Mouse (Mus musculus): Measurements from ENCODE around the gene Jag2. TPM values are rescaled to one million over a fixed set of nuclear protein-coding genes. Genes with fewer than 3 reads are reported as not detected.

Gene Jag2
- polyA plus RNA-seq, 1 experiment from 2014 or later = 3.8 TPM

DNA sequence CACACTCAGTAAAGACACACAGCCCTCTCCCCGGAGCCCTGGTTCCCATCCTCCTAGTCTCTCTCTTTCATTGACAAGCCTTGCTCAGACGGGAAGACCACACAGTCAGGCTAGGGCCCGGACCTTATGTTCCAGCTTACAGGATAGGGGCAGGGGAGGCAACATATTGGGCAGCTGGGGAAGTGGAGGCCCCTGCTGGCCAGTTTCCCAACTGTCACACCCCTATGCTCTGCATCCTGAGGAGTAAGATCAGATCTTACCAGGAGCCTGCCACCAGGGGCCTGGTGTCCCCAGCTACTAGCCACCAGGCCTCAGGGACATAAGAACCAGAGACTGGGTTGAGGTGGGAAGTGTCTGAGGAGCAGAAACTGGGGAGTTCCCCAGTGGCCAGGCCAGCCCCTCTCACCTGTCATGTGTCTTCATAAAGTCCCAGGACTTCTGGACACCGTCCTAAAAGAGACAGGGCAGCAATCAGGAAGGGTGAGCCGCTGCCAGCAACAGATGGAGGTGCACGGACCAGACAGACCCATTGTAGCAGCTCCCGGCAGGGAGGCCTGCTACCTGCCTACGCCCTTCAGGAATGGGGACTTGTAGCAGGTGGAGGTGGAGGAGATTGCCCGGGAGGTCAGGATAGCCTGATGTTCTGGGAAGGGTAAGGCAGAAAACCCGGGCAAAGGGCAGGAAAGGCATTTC is 9.4 kb upstream of the Jag2 start:
- Histone ChIP-seq H3K4me1 (peaks cover 51% of the 10 kb centered on the region), H3K9me3 (no peaks in the 10 kb centered on the region), H3K27ac (no peak overlapping the region), H3K27me3 (ENCODE audit: poor library complexity, severe bottlenecking) (peaks cover 18% of the 10 kb centered on the region), H3K36me3 (replicated peaks) (no peaks in the 10 kb centered on the region; the same call in 1 of the 2 replicates), H3K4me3 (no peak overlapping the region)
- DNase-seq (ENCODE audit: extremely low spot score, low spot score) = no peak
- WGBS = 63% methylated on average over 10 of the region's 10 CpGs

DNA sequence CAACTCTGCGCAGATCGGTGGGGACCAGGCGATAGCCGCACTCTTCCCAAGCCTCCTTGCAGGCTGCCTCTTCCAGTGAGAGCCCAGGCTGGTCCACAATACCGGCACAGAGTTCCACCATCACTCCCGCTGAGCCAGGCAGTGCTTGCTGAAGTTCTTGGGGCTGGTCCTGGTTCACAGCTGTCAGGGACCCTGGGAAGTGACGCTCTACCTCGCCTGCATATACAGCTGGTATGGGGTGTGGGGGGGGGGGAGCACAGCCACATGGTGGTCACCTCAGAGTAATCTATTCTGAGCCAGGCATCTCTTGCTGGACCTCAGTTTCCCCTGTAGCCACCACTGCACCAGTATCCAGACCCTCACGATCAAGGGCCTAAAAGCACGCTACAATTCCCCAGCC is 8.8 kb upstream of the Jag2 start:
- WGBS = 77% methylated on average over 10 of the region's 10 CpGs
- Histone ChIP-seq H3K27me3 (ENCODE audit: poor library complexity, severe bottlenecking) (peaks cover 15% of the 10 kb centered on the region), H3K27ac (0 out of 2 replicates have a peak overlapping the region, but pooled peaks have one; percentile 13), H3K4me1 (peaks cover 51% of the 10 kb centered on the region), H3K4me3 (no peak overlapping the region), H3K36me3 (replicated peaks) (no peaks in the 10 kb centered on the region; the same call in 1 of the 2 replicates), H3K9me3 (no peaks in the 10 kb centered on the region)
- DNase-seq (ENCODE audit: extremely low spot score, low spot score) = no peak

DNA sequence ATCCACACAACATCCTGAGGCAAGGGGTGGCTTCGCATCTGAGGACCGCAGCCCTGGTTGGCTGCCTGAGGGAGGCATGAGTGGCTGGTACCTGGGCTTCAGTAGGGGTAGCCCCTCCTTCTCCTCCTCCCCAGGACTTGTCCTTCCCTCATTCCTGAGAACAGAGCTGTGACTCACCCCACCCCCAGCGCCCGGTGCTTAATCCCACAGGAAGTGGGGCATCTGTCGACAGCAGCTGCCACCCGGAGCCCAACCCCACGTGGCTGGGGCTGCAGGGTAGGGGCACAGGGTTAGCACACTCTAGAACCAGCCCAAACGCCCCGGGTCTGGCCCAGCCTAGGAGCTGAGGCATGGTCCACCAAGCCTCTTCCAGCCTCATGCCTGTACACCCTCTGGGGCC is 8.3 kb upstream of the Jag2 start:
- Histone ChIP-seq H3K9me3 (no peaks in the 10 kb centered on the region), H3K4me1 (peaks cover 53% of the 10 kb centered on the region)

DNA sequence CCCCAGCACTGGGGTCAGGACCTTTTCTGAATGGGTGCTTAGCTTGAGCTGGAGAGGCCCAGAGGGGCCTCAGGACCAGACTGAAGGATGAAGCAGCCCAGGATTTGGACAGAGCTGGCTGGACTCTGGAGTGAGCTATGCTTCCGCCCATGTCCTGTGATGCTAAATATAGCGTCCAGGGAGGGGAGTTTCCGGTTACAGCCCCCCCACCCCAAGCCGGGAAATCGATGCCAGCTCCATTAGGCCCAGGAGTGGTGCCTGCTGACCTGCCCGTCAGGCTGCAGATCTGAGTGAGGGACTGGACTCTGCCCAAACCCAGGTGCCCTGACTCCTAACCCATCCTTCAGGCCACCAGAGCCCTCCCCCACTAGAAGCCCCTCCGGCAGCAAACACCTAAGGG is 3.1 kb upstream of the Jag2 start:
- 0 out of 2 replicates have a peak overlapping the region, but pooled peaks have one; percentile 35 for H3K27ac ChIP-seq
- no peak overlapping the region for H3K4me3 ChIP-seq
- 63% methylated on average over 7 of the region's 7 CpGs for WGBS
- DNase-seq (ENCODE audit: extremely low spot score, low spot score) = no peak
- no peaks in the 10 kb centered on the region for H3K9me3 ChIP-seq
- peaks cover 41% of the 10 kb centered on the region for H3K4me1 ChIP-seq
- no peaks in the 10 kb centered on the region for H3K36me3 ChIP-seq (replicated peaks)
- H3K27me3 ChIP-seq (ENCODE audit: poor library complexity, severe bottlenecking) = peaks cover 49% of the 10 kb centered on the region

More for the DNA sequence above, 8.3 kb upstream of the Jag2 start:
- Histone ChIP-seq H3K36me3 (replicated peaks) (no peaks in the 10 kb centered on the region; the same call in 1 of the 2 replicates), H3K27ac (peak overlapping the region; percentile 13; the same call in 1 of the 2 replicates), H3K27me3 (ENCODE audit: poor library complexity, severe bottlenecking) (peaks cover 11% of the 10 kb centered on the region), H3K4me3 (no peak overlapping the region)
- DNase-seq (ENCODE audit: extremely low spot score, low spot score) = no peak
- WGBS = 48% methylated on average over 9 of the region's 9 CpGs

DNA sequence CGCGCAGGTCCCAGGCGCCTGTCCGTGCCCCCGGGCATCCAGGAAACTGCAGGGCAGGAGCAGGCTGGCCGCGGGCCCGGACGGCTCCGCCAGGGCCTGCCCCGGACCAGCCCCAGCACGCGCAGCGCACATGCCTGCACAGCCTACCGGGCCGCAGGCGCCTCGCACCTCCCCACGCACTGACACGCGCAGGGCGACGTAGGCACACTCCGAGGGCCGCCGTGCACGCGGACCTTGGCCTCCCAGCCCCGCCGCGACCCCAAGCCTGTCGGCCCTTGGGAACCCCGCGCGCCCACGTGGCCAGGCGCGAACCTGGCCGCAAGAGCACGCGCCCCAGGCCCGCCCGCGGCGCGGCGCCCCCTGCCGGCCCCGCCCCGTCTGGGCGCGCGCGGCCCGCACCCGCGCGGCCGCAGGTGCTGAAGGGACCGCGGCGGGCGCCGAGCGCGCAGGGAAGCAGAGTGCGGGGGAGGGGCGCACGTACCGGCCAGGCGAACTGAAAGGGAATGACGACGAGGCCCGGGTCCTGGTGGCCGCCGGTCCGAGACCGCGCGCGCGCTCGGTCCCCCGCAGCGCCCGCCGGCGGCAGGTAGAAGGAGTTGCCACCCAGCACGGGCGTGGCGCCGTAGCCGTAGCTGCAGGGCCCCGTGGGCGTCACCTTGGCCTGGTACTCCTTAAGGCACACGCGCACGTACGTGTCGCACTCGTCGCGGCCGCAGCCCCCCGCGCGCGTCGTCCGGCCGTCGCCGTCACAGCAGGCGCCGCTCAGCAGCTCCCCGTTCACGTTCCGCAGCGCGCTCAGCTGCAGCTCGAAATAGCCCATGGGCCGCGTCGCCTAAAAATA is 955 bp downstream of the Jag2 start:
- H3K27ac ChIP-seq = peak overlapping the region; percentile 78
- peaks cover 67% of the 10 kb centered on the region for H3K4me1 ChIP-seq
- 2% methylated on average over 123 of the region's 124 CpGs for WGBS
- peaks cover 85% of the 10 kb centered on the region for H3K27me3 ChIP-seq (ENCODE audit: poor library complexity, severe bottlenecking)
- no peaks in the 10 kb centered on the region for H3K36me3 ChIP-seq (replicated peaks)
- peak; percentile 44 for DNase-seq (ENCODE audit: extremely low spot score, low spot score)
- no peaks in the 10 kb centered on the region for H3K9me3 ChIP-seq
- peak overlapping the region; percentile 60 for H3K4me3 ChIP-seq

DNA sequence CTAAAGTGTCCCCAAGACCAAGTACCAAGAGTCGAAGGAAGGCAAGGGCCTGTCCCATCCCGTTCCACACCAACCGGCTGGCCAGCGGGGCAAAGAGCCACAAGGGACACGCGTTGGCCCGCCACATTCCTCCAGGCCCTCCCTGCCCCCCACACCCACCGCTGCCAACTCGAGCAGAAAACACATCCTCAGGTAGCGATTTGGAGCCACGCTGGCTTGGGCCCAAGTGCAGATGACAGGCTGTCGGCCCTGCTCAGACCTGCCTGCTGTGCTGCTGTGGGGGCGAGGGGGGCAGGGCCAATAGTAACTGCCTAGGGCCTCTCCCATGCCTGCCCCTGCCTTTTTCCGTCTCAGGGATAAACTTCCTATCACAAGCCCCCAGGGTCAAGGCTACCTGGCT is 2.3 kb downstream of the Jag2 start:
- no peak overlapping the region for H3K27ac ChIP-seq
- peak overlapping the region; percentile 60; the same call in 1 of the 2 replicates for H3K4me3 ChIP-seq
- 71% methylated on average over 14 of the region's 14 CpGs for WGBS
- peaks cover 82% of the 10 kb centered on the region for H3K27me3 ChIP-seq (ENCODE audit: poor library complexity, severe bottlenecking)
- no peaks in the 10 kb centered on the region for H3K36me3 ChIP-seq (replicated peaks)
- DNase-seq (ENCODE audit: extremely low spot score, low spot score) = no peak
- H3K4me1 ChIP-seq = peaks cover 72% of the 10 kb centered on the region
- H3K9me3 ChIP-seq = no peaks in the 10 kb centered on the region

DNA sequence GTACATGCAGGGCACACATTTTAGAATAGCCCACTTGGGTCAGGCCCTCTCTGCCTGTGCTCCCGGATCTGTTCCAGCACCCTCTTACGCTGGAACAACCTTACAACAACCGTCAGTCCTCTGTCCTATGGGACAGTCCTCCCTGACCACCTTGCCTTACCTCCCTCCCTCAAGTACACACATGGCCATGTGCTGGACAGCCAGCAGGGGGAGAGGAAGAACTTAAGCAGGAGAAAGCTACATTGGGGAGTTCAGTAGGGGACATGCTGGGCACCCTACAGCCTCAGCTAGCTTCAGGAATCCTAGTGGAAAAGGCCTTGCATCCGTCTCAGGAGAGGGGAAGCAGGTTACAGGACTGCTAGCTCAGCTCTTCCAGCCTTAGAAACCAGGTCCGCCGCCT is 3.6 kb downstream of the Jag2 start:
- Histone ChIP-seq H3K36me3 (replicated peaks) (no peaks in the 10 kb centered on the region), H3K27me3 (ENCODE audit: poor library complexity, severe bottlenecking) (peaks cover 69% of the 10 kb centered on the region), H3K4me1 (peaks cover 75% of the 10 kb centered on the region), H3K4me3 (no peak overlapping the region), H3K27ac (no peak overlapping the region), H3K9me3 (no peaks in the 10 kb centered on the region)
- no peak for DNase-seq (ENCODE audit: extremely low spot score, low spot score)
- 79% methylated on average over 6 of the region's 6 CpGs for WGBS

DNA sequence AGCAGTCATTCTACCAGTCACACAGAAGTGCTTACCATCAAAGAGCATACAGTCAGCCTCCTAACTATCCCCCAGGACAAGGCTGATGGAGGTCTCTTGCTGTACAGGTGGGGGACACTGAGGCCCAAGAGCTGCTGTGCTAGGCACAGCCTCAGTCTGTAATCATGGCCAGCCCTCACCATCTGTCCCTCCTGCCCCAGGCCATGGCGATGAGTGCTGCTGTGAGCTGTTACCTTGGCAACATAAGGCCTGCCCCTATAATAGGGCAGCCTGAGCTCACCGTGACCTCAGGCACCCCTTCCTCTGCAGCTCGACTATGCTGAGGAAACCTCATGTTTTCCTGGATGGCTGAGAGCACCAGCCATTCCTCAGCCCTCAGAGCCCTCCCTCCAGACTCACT is 7.0 kb downstream of the Jag2 start:
- no peak for DNase-seq (ENCODE audit: extremely low spot score, low spot score)
- H3K4me1 ChIP-seq = peaks cover 64% of the 10 kb centered on the region
- H3K9me3 ChIP-seq = no peaks in the 10 kb centered on the region
- peaks cover 10% of the 10 kb centered on the region; the same call in 1 of the 2 replicates for H3K36me3 ChIP-seq (replicated peaks)
- H3K4me3 ChIP-seq = no peak overlapping the region
- H3K27me3 ChIP-seq (ENCODE audit: poor library complexity, severe bottlenecking) = peaks cover 36% of the 10 kb centered on the region
- WGBS = 23% methylated on average over 3 of the region's 3 CpGs
- peak overlapping the region; percentile 71 for H3K27ac ChIP-seq

DNA sequence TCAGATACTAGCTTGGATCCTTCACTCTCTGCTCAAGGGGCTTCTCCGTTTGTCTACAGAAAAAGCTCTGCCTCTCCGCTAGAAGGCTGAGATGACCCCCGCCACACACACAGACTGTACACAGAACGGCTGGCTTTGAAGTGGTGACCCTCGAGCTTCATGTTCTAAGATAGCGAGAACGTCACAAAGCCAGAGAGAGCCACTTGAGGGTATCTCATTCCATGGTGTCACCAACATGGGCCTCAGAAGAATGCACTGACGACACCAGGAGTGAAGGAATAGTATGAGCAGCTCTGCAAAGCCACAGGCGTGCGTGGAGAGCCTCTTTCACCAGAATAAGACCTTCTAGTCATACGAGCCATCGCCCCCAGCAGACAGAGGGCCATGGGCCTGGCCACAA is 8.1 kb downstream of the Jag2 start:
- Histone ChIP-seq H3K4me1 (peaks cover 58% of the 10 kb centered on the region), H3K9me3 (no peaks in the 10 kb centered on the region)
- WGBS = 91% methylated on average over 12 of the region's 12 CpGs

DNA sequence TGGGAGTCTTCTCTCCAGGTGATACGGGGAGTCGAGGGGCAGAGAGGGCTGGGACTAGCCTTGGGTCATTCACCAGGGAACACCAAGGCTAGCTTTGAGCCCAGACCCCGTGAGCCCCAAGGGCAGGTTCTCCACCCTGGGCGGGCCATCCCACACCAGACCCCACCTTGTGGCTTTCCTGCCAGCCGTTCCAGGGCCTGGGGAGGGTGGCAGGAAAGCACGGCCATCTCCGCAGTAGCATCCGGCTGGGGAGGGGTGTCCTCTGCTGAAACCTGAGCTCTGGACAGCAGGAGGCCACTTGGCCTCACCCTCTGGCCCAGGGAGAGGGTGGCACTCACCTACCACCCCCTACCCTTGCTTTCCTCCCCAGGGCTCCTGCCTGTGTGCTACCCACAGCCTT is 11.7 kb downstream of the Jag2 start:
- DNase-seq (ENCODE audit: extremely low spot score, low spot score) = no peak
- no peaks in the 10 kb centered on the region for H3K9me3 ChIP-seq
- peaks cover 49% of the 10 kb centered on the region for H3K4me1 ChIP-seq
- peaks cover 25% of the 10 kb centered on the region for H3K36me3 ChIP-seq (replicated peaks)
- H3K27ac ChIP-seq = no peak overlapping the region
- H3K4me3 ChIP-seq = no peak overlapping the region
- 64% methylated on average over 8 of the region's 8 CpGs for WGBS
- no peaks in the 10 kb centered on the region for H3K27me3 ChIP-seq (ENCODE audit: poor library complexity, severe bottlenecking)

More for the DNA sequence above, 8.1 kb downstream of the Jag2 start:
- Histone ChIP-seq H3K4me3 (no peak overlapping the region), H3K27me3 (ENCODE audit: poor library complexity, severe bottlenecking) (peaks cover 25% of the 10 kb centered on the region), H3K27ac (peak overlapping the region; percentile 71), H3K36me3 (replicated peaks) (peaks cover 10% of the 10 kb centered on the region)
- DNase-seq (ENCODE audit: extremely low spot score, low spot score) = no peak

DNA sequence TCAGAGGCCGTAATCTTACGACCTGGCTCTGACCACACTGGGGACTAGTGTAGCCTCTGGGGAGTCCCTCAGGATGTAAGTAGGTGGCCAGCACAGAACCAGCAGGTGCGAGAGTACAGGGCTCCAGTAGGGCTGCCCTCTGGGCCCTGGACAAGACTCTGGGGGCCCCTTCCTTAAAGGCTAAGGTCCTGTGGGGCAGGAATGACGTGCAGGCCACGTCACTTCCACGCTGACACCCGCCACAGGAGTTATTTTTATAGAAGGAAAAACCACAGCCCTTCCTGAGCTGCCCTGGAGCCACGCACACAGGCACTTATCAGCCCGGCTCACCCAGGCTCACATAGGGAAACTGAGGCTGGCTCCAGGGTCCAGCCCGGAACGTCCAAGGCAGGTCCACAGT is 12.1 kb downstream of the Jag2 start:
- peaks cover 29% of the 10 kb centered on the region for H3K36me3 ChIP-seq (replicated peaks)
- peaks cover 44% of the 10 kb centered on the region for H3K4me1 ChIP-seq
- H3K4me3 ChIP-seq = no peak overlapping the region
- no peak for DNase-seq (ENCODE audit: extremely low spot score, low spot score)
- no peaks in the 10 kb centered on the region for H3K27me3 ChIP-seq (ENCODE audit: poor library complexity, severe bottlenecking)
- no peaks in the 10 kb centered on the region for H3K9me3 ChIP-seq
- H3K27ac ChIP-seq = no peak overlapping the region
- WGBS = 84% methylated on average over 11 of the region's 11 CpGs

DNA sequence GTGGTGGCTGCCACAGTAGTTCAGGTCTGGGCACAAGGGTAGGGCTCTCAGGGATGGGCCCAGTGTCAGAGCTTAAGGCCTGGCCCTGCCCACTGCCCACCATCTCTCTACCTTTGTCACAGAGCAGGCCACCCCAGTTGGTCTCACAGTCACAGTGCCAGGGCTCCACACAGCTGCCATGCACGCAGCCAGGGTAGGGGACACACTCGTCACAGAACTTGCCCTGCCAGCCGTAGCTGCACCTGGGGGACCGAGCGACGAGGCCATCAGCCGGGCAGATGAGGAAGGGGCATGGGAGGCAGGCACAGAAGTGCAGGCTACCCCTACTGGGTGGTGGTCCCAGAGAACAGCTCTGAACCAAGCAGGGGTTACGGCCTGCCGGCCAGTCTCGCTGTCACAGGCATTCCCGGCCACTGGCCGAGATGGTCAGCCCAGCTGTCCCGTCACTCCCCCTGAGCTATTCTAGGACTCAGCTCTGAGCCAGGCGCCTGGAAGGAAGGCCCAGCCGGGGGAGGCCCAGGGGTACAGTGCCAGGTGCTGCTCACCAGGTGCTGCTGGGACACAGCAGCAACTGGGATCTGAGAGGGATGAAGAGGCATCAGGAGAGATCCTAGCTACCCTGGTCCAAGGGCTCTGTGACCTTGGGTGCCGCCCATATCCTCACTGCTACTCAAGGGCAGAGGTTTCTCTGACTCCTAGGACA is 12.7 kb downstream of the Jag2 start:
- no peak for DNase-seq (ENCODE audit: extremely low spot score, low spot score)
- peaks cover 30% of the 10 kb centered on the region for H3K36me3 ChIP-seq (replicated peaks)
- no peaks in the 10 kb centered on the region for H3K27me3 ChIP-seq (ENCODE audit: poor library complexity, severe bottlenecking)
- 86% methylated on average over 16 of the region's 16 CpGs for WGBS
- peaks cover 38% of the 10 kb centered on the region for H3K4me1 ChIP-seq
- no peak overlapping the region for H3K4me3 ChIP-seq
- H3K27ac ChIP-seq = peak overlapping the region; percentile 49
- no peaks in the 10 kb centered on the region for H3K9me3 ChIP-seq

Measured in forebrain, embryonic 10.5 days (tissue).